Mouse (Mus musculus) bone marrow macrophage, adult 2 months (primary cell): ENCODE results near the gene Krt82.

ENCODE experiments used
- CTCF ChIP-seq: IDR thresholded peaks from 2 replicates; pipeline ENCODE4 v1.5.1; 2012; ENCODE audit warnings: low read depth, mild to moderate bottlenecking, low read length, moderate library complexity
- POLR2A ChIP-seq: IDR thresholded peaks from 2 replicates; pipeline ENCODE4 v1.6.1; 2012; ENCODE audit warnings: mild to moderate bottlenecking, low read depth, low read length, borderline replicate concordance

DNA sequence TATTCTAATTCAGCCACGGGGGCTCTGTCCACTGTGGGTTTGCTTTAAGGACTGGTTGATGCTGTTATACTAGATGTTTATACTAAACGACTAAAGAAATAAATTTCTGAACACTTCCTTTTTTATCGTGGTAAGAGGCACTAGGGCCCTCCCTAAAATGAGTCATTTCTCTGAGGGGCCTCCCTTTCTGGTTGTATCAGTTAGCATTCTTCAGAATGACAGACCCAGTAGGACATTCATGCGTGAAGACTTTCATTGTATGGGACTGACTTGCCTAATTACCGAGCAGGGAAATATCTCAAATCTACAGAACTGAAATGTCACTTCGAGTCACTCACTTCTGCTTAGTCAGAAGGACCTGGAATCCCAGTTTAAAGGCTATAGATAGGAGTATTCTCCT lies 48.7 kb upstream of the Krt82 start:
- TF ChIP-seq CTCF (no peak), POLR2A (no peak)
